Mouse (Mus musculus) limb, embryonic 12.5 days (tissue): ENCODE results near the gene Cpsf4l. TPM values are rescaled to one million over a fixed set of nuclear protein-coding genes. Genes with fewer than 3 reads are reported as not detected.
A peak's percentile ranks its signal among the peaks of the same experiment; 100 is the strongest.
"Not testable (repeated sequence)": the region's sequence is repeated elsewhere in the genome, so short reads cannot be mapped to it uniquely, and the experiment has no call there.

Experiments used
- ATAC-seq: fragments of 200-750 bp; cut with Nextera tagmentation; 2 replicates; pipeline ENCODE4 v1.8.0; 2017; ENCODE audit warnings: low read depth, moderate TSS enrichment; ENCODE audit not compliant: insufficient number of reproducible peaks, insufficient read depth, low FRiP score, low TSS enrichment
- H3K27ac ChIP-seq: fragments of 300-500 bp; sonication (generic); 2 replicates; pipeline ENCODE4 v1.5.1; 2016; ENCODE audit warnings: mild to moderate bottlenecking, moderate library complexity
- H3K27me3 ChIP-seq: fragments of 300-500 bp; sonication (generic); 2 replicates; pipeline ENCODE4 v1.6.1; 2016; ENCODE audit warnings: mild to moderate bottlenecking, moderate library complexity
- H3K36me3 ChIP-seq: fragments of 300-500 bp; sonication (generic); 2 replicates; pipeline ENCODE4 v1.6.1; 2016; ENCODE audit warnings: mild to moderate bottlenecking, moderate library complexity
- H3K4me1 ChIP-seq: fragments of 300-500 bp; sonication (generic); replicated peaks from 2 replicates; pipeline ENCODE4 v1.6.1; 2016
- H3K4me2 ChIP-seq: fragments of 300-500 bp; sonication (generic); 2 replicates; pipeline ENCODE4 v1.6.1; 2016; ENCODE audit warnings: mild to moderate bottlenecking, moderate library complexity
- H3K4me3 ChIP-seq: fragments of 300-500 bp; sonication (generic); replicated peaks from 2 replicates; pipeline ENCODE4 v1.5.1; 2016; ENCODE audit warnings: mild to moderate bottlenecking
- H3K9ac ChIP-seq: fragments of 300-500 bp; sonication (generic); replicated peaks from 2 replicates; pipeline ENCODE4 v1.6.1; 2016; ENCODE audit warnings: mild to moderate bottlenecking, moderate library complexity
- H3K9me3 ChIP-seq: fragments of 300-500 bp; sonication (generic); 2 replicates; pipeline ENCODE4 v1.6.1; 2016; ENCODE audit warnings: mild to moderate bottlenecking, moderate library complexity
- WGBS: fragments of 180-500 bp; shearing (Covaris S2); methylation state at CpG from one replicate; pipeline ENCODE4 v1.1.7; 2016; 5-methylcytosine and 5-hydroxymethylcytosine counted together
- polyA plus RNA-seq: library from polyadenylated mRNA; unstranded; fragments of >200 nt; fragmentation: Nextera tagmentation; extraction: Ambion mirVana; gene quantifications from 2 replicates; pipeline ENCODE4 v1.2.1, GENCODE M21; 2016

Gene Cpsf4l
- polyA plus RNA-seq, 1 experiment from 2014 or later: 0.75 TPM

GRCm38 (mm10) chr11:113661835-113662351 lies 47.9 kb downstream of the Cpsf4l start:
- no peaks in the 10 kb centered on the region for H3K9me3 ChIP-seq
- H3K27ac ChIP-seq: no peak overlapping the region
- no peak for ATAC-seq
- no peak overlapping the region for H3K4me2 ChIP-seq
- WGBS: 90% methylated on average over 18 of the region's 18 CpGs
- no peaks in the 10 kb centered on the region for H3K27me3 ChIP-seq
- peaks cover 4% of the 10 kb centered on the region; the same call in 1 of the 2 replicates for H3K4me1 ChIP-seq
- H3K36me3 ChIP-seq: peaks cover 88% of the 10 kb centered on the region
- no peak overlapping the region for H3K4me3 ChIP-seq
- H3K9ac ChIP-seq: no peak overlapping the region

GRCm38 (mm10) chr11:113660940-113661339 lies 48.9 kb downstream of the Cpsf4l start:
- Histone ChIP-seq H3K27me3 (no peaks in the 10 kb centered on the region), H3K36me3 (peaks cover 93% of the 10 kb centered on the region), H3K4me1 (no peaks in the 10 kb centered on the region), H3K27ac (no peak overlapping the region), H3K4me3 (no peak overlapping the region), H3K4me2 (no peak overlapping the region), H3K9me3 (no peaks in the 10 kb centered on the region), H3K9ac (no peak overlapping the region)
- no peak for ATAC-seq
- 91% methylated on average over 11 of the region's 11 CpGs for WGBS

- ATAC-seq, H3K9ac ChIP-seq, H3K4me3 ChIP-seq, H3K4me2 ChIP-seq, H3K9me3 ChIP-seq, H3K4me1 ChIP-seq, H3K27ac ChIP-seq, H3K27me3 ChIP-seq: not testable (repeated sequence)
- 94% methylated on average over 3 of the region's 3 CpGs for WGBS
- peaks cover 98% of the 10 kb centered on the region for H3K36me3 ChIP-seq
Observed at GRCm38 (mm10) chr11:113660213-113660612, 49.6 kb downstream of the Cpsf4l start.

- peaks cover 15% of the 10 kb centered on the region for H3K4me1 ChIP-seq
- no peaks in the 10 kb centered on the region for H3K9me3 ChIP-seq
- peaks cover 98% of the 10 kb centered on the region for H3K36me3 ChIP-seq
- no peak overlapping the region for H3K4me2 ChIP-seq
- no peak overlapping the region for H3K27ac ChIP-seq
- 77% methylated on average over 4 of the region's 4 CpGs for WGBS
- no peak for ATAC-seq
- H3K4me3 ChIP-seq: no peak overlapping the region
- H3K27me3 ChIP-seq: no peaks in the 10 kb centered on the region
- no peak overlapping the region for H3K9ac ChIP-seq
Observed at GRCm38 (mm10) chr11:113658763-113659162, 51.1 kb downstream of the Cpsf4l start.

GRCm38 (mm10) chr11:113658319-113658718 lies 51.5 kb downstream of the Cpsf4l start:
- H3K27ac ChIP-seq: no peak overlapping the region
- no peak for ATAC-seq
- 90% methylated on average over 8 of the region's 8 CpGs for WGBS
- no peaks in the 10 kb centered on the region for H3K27me3 ChIP-seq
- peaks cover 20% of the 10 kb centered on the region for H3K4me1 ChIP-seq
- peaks cover 98% of the 10 kb centered on the region for H3K36me3 ChIP-seq
- H3K4me2 ChIP-seq: no peak overlapping the region
- H3K9ac ChIP-seq: no peak overlapping the region
- H3K9me3 ChIP-seq: no peaks in the 10 kb centered on the region
- H3K4me3 ChIP-seq: no peak overlapping the region

GRCm38 (mm10) chr11:113657221-113657620 lies 52.6 kb downstream of the Cpsf4l start:
- no peak overlapping the region for H3K4me3 ChIP-seq
- H3K27ac ChIP-seq: no peak overlapping the region
- H3K4me2 ChIP-seq: no peak overlapping the region
- no peak overlapping the region for H3K9ac ChIP-seq
- ATAC-seq: no peak
- no peaks in the 10 kb centered on the region for H3K27me3 ChIP-seq
- H3K36me3 ChIP-seq: peaks cover 98% of the 10 kb centered on the region
- 59% methylated on average over 4 of the region's 4 CpGs for WGBS
- H3K4me1 ChIP-seq: peaks cover 20% of the 10 kb centered on the region
- H3K9me3 ChIP-seq: no peaks in the 10 kb centered on the region

GRCm38 (mm10) chr11:113656511-113656932 lies 53.3 kb downstream of the Cpsf4l start:
- no peak overlapping the region for H3K27ac ChIP-seq
- no peak overlapping the region for H3K4me3 ChIP-seq
- no peak for ATAC-seq
- no peaks in the 10 kb centered on the region for H3K9me3 ChIP-seq
- no peaks in the 10 kb centered on the region for H3K27me3 ChIP-seq
- H3K4me1 ChIP-seq: peaks cover 25% of the 10 kb centered on the region
- H3K36me3 ChIP-seq: peaks cover 98% of the 10 kb centered on the region
- no peak overlapping the region for H3K4me2 ChIP-seq
- no peak overlapping the region for H3K9ac ChIP-seq
- WGBS: 86% methylated on average over 8 of the region's 8 CpGs

GRCm38 (mm10) chr11:113654561-113655270 lies 55.1 kb downstream of the Cpsf4l start:
- Histone ChIP-seq H3K36me3 (peaks cover 83% of the 10 kb centered on the region), H3K4me2 (no peak overlapping the region; the same call in 1 of the 2 replicates), H3K4me1 (peaks cover 41% of the 10 kb centered on the region), H3K27ac (peak overlapping the region; percentile 72), H3K9ac (no peak overlapping the region), H3K27me3 (no peaks in the 10 kb centered on the region), H3K4me3 (no peak overlapping the region), H3K9me3 (no peaks in the 10 kb centered on the region)
- 37% methylated on average over 18 of the region's 18 CpGs for WGBS
- no peak for ATAC-seq

- Histone ChIP-seq H3K4me2 (no peak overlapping the region), H3K27ac (peak overlapping the region; percentile 72), H3K4me1 (peaks cover 41% of the 10 kb centered on the region), H3K27me3 (no peaks in the 10 kb centered on the region), H3K9ac (no peak overlapping the region), H3K36me3 (peaks cover 77% of the 10 kb centered on the region), H3K4me3 (no peak overlapping the region), H3K9me3 (no peaks in the 10 kb centered on the region)
- 75% methylated on average over 15 of the region's 15 CpGs for WGBS
- no peak for ATAC-seq
Observed at GRCm38 (mm10) chr11:113654105-113654504, 55.7 kb downstream of the Cpsf4l start.

- Histone ChIP-seq H3K4me3 (no peak overlapping the region), H3K27me3 (no peaks in the 10 kb centered on the region), H3K36me3 (peaks cover 61% of the 10 kb centered on the region), H3K4me2 (no peak overlapping the region), H3K27ac (no peak overlapping the region), H3K9me3 (no peaks in the 10 kb centered on the region), H3K4me1 (peaks cover 51% of the 10 kb centered on the region), H3K9ac (no peak overlapping the region)
- no peak for ATAC-seq
- WGBS: 88% methylated on average over 6 of the region's 6 CpGs
Observed at GRCm38 (mm10) chr11:113652516-113652915, 57.3 kb downstream of the Cpsf4l start.

- WGBS: 43% methylated on average over 8 of the region's 8 CpGs
- 0 out of 2 replicates have a peak, but pooled peaks have one; percentile 6 for ATAC-seq
- Histone ChIP-seq H3K36me3 (peaks cover 55% of the 10 kb centered on the region), H3K27me3 (no peaks in the 10 kb centered on the region), H3K27ac (peak overlapping the region; percentile 18; the same call in 1 of the 2 replicates), H3K4me3 (no peak overlapping the region), H3K9me3 (no peaks in the 10 kb centered on the region), H3K4me1 (peaks cover 55% of the 10 kb centered on the region), H3K4me2 (no peak overlapping the region), H3K9ac (no peak overlapping the region)
Observed at GRCm38 (mm10) chr11:113651907-113652273, 57.9 kb downstream of the Cpsf4l start.
